Mouse (Mus musculus) midbrain, embryonic 11.5 days (tissue): ENCODE measurements around the gene Acot5. TPM values are rescaled to one million over a fixed set of nuclear protein-coding genes. Genes with fewer than 3 reads are reported as not detected.
A peak's percentile ranks its signal among the peaks of the same experiment; 100 is the strongest.
"Not testable (repeated sequence)": the region's sequence is repeated elsewhere in the genome, so short reads cannot be mapped to it uniquely, and the experiment has no call there.

ENCODE experiments used
- ATAC-seq: fragments of 200-750 bp; cut with Nextera tagmentation; 2 replicates; pipeline ENCODE4 v1.8.0; 2017; ENCODE audit warnings: moderate TSS enrichment, moderate library complexity; ENCODE audit not compliant: low FRiP score
- DNase-seq: peaks from one replicate; pipeline ENCODE4 v3.0.0; 2015; ENCODE audit warnings: low spot score; ENCODE audit errors: missing footprints
- H3K27ac ChIP-seq: fragments of 300-500 bp; sonication (generic); 2 replicates; pipeline ENCODE4 v1.5.1; 2014; ENCODE audit warnings: low read depth, low read length
- H3K27me3 ChIP-seq: fragments of 300-500 bp; sonication (generic); 2 replicates; pipeline ENCODE4 v1.6.1; 2014; ENCODE audit warnings: mild to moderate bottlenecking, low read length, moderate library complexity, mixed read lengths; ENCODE audit not compliant: control insufficient read depth, insufficient read depth
- H3K36me3 ChIP-seq: fragments of 300-500 bp; sonication (generic); 2 replicates; pipeline ENCODE4 v1.6.1; 2014; ENCODE audit warnings: mild to moderate bottlenecking, low read length, moderate library complexity, mixed read lengths; ENCODE audit not compliant: control insufficient read depth, insufficient read depth
- H3K4me1 ChIP-seq: fragments of 300-500 bp; sonication (generic); 2 replicates; pipeline ENCODE4 v1.6.1; 2014; ENCODE audit warnings: low read length; ENCODE audit not compliant: control insufficient read depth, insufficient read depth
- H3K4me2 ChIP-seq: fragments of 300-500 bp; sonication (generic); 2 replicates; pipeline ENCODE4 v1.6.1; 2014; ENCODE audit warnings: mild to moderate bottlenecking, moderate library complexity
- H3K4me3 ChIP-seq: fragments of 300-500 bp; sonication (generic); 2 replicates; pipeline ENCODE4 v1.5.1; 2014; ENCODE audit warnings: low read depth, low read length
- H3K9ac ChIP-seq: fragments of 300-500 bp; sonication (generic); 2 replicates; pipeline ENCODE4 v1.6.1; 2014; ENCODE audit warnings: low read length
- H3K9me3 ChIP-seq: fragments of 300-500 bp; sonication (generic); 2 replicates; pipeline ENCODE4 v1.6.1; 2016; ENCODE audit warnings: low read length; ENCODE audit not compliant: control insufficient read depth
- WGBS: fragments of 180-500 bp; shearing (Covaris S2); extraction: QIAGEN DNeasy Blood & Tissue Kit; methylation state at CpG from one replicate; pipeline ENCODE4 v1.1.7; 2014; 5-methylcytosine and 5-hydroxymethylcytosine counted together
- polyA plus RNA-seq: library from polyadenylated mRNA; unstranded; fragments of >200 nt; fragmentation: Nextera tagmentation; extraction: Ambion mirVana; gene quantifications from 2 replicates; pipeline ENCODE4 v1.2.1, GENCODE M21; 2014

Acot5 gene
- polyA plus RNA-seq, 1 experiment from 2014 or later = not detected

DNA sequence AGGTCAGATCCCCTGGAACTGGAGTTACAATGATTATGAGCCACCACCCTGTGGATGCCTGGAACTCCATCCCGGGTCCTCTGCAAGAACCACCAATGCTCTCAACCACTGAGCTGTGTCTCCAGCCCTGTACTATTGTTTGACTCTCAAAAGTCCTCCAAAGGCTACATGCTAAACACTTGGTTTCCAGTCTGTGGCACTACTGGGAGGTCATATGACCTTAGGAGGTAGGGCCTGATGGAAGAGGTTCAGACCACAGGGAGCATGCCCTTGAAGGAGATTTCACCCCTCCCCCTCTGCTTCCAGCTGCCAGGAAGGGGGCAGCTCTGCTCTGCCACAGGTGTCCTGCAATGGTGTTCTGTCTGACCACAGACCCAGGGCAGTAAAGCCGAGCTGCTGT lies 35.8 kb upstream of the Acot5 start:
- not testable (repeated sequence) for DNase-seq, ATAC-seq, H3K9me3 ChIP-seq, H3K9ac ChIP-seq, H3K27ac ChIP-seq, H3K4me2 ChIP-seq, H3K4me1 ChIP-seq, H3K27me3 ChIP-seq, H3K36me3 ChIP-seq, H3K4me3 ChIP-seq
- 78% methylated on average over 2 of the region's 2 CpGs for WGBS

DNA sequence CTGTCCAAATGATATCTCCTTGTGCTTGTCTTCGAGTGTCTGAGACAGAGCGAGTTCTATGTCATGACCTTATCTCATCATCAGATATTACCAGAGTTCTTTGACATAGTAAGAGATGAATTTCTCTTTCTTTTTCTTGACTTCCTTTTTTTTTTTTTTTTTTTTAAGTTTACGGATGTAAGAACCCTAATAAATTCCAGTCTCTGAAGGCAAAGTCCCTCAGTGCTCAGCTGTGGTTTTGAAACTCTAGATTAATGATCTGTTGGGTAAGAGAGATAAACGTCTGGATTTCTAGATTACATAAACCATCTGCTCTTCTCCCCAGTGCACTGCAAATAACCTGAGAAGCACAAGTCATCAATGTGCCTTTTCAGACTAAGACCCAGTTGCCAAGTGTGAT lies 35.0 kb upstream of the Acot5 start:
- Histone ChIP-seq H3K9ac (no peak overlapping the region), H3K9me3 (no peaks in the 10 kb centered on the region), H3K36me3 (no peaks in the 10 kb centered on the region), H3K27me3 (no peaks in the 10 kb centered on the region), H3K4me3 (no peak overlapping the region), H3K4me2 (no peak overlapping the region), H3K27ac (no peak overlapping the region), H3K4me1 (no peaks in the 10 kb centered on the region)
- WGBS = 86% methylated on average over 4 of the region's 4 CpGs
- no peak for DNase-seq
- ATAC-seq = no peak

DNA sequence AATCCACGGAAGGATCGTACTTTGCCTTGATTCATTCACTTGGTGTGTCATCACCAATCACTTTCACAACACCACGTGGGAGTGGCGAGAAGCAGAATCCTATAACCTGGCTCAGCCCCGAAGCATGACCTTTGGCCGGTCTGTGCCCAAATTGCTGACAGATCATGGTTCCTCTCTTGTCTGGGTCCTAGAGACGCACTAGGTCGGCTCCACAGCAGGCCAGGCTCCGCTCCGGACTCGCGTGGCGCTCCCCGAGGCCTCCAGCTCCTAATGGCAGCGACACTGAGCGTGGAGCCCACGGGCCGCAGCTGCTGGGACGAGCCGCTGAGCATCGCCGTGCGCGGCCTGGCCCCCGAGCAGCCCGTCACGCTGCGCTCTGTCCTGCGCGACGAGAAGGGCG lies 30.9 kb upstream of the Acot5 start, which contains the start of gene Acot4:
Acot4 (plus strand) TSS at position 139 of the 400 bp plus-strand sequence.
- Histone ChIP-seq H3K4me3 (peak within 1 kb of the TSS; percentile 35), H3K4me2 (peak within 1 kb of the TSS; percentile 51), H3K9ac (peak within 1 kb of the TSS; percentile 45)
- not testable (repeated sequence) for H3K27ac ChIP-seq, ATAC-seq, H3K4me1 ChIP-seq, H3K36me3 ChIP-seq, H3K9me3 ChIP-seq, H3K27me3 ChIP-seq
- WGBS = 13% methylated on average over 27 of the region's 32 CpGs
- peak; percentile 88 for DNase-seq

DNA sequence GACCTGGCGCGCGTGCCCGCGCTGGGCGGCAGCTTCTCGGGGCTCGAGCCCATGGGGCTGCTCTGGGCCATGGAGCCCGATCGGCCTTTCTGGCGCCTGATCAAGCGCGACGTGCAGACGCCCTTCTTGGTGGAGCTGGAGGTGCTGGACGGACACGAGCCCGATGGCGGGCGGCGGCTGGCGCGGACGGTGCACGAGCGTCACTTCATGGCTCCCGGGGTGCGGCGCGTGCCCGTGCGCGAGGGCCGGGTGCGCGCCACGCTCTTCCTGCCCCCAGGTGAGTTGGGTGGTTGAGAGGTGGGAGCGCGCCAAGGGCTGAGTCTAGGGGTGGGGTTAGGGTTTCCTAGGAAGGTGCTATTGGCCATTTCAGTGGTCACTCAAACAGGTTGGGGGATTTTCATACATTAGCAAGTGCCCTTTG lies 30.4 kb upstream of the Acot5 start, which contains the start of gene Gm49366:
Gm49366 (plus strand) TSS at position 245 of the 421 bp plus-strand sequence.
- 2% methylated on average over 34 of the region's 39 CpGs for WGBS
- not testable (repeated sequence) for ATAC-seq, H3K9me3 ChIP-seq, H3K36me3 ChIP-seq, H3K27ac ChIP-seq, H3K27me3 ChIP-seq, H3K4me1 ChIP-seq
- peak; percentile 87 for DNase-seq
- Histone ChIP-seq H3K4me2 (peak within 1 kb of the TSS; percentile 51), H3K9ac (peak within 1 kb of the TSS; percentile 45), H3K4me3 (peak within 1 kb of the TSS; percentile 35)

DNA sequence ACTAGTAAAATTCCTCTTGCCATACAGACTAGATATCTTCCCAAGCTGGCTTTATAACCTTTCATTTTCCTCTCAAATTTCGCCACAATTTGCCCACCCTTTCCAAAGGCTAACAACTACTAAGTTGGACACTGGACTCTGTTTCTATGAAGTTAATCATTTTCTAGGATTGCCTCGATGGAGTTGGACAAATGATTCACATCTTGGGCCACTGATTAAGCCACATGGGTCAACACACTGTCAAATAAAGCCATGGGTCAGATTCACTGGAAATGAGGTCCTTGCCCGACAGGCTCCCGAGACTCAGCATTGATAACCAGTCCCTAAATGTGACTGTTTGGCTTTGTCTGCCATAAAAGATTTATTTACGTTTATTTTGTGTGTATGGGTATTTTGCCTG lies 26.9 kb upstream of the Acot5 start:
- no peaks in the 10 kb centered on the region for H3K36me3 ChIP-seq
- 85% methylated on average over 5 of the region's 5 CpGs for WGBS
- no peak overlapping the region for H3K27ac ChIP-seq
- DNase-seq (no peak), ATAC-seq (no peak)
- H3K4me3 ChIP-seq = no peak overlapping the region
- no peak overlapping the region for H3K4me2 ChIP-seq
- H3K27me3 ChIP-seq = no peaks in the 10 kb centered on the region
- H3K9ac ChIP-seq = no peak overlapping the region
- H3K4me1 ChIP-seq = no peaks in the 10 kb centered on the region
- peaks cover 5% of the 10 kb centered on the region; the same call in 1 of the 2 replicates for H3K9me3 ChIP-seq

DNA sequence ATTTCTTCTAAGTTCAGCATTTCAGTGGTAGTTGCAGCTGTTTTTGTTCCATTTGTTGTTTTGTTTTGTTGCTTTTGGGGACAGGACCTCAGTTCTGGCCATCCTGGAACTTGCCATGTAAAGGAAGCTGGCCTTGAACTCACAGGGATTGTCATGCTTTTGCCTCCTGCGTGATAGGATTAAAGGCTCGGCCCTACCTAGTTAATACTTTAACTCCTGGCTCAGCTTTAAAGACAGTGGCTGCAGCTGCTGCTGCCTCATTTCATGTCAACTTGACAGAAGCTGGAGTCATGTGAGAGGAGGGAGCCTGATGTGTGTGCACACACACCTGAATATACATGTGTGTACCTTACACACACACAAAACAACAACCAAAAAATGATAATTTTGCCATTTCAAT lies 25.1 kb upstream of the Acot5 start:
- H3K4me1 ChIP-seq = no peaks in the 10 kb centered on the region
- DNase-seq (no peak), ATAC-seq (no peak)
- no peak overlapping the region for H3K4me2 ChIP-seq
- no peak overlapping the region for H3K4me3 ChIP-seq
- H3K27me3 ChIP-seq = no peaks in the 10 kb centered on the region
- H3K36me3 ChIP-seq = no peaks in the 10 kb centered on the region
- no peak overlapping the region for H3K27ac ChIP-seq
- H3K9ac ChIP-seq = no peak overlapping the region
- H3K9me3 ChIP-seq = peaks cover 8% of the 10 kb centered on the region; the same call in 1 of the 2 replicates
- WGBS = 61% methylated on average over 2 of the region's 2 CpGs

DNA sequence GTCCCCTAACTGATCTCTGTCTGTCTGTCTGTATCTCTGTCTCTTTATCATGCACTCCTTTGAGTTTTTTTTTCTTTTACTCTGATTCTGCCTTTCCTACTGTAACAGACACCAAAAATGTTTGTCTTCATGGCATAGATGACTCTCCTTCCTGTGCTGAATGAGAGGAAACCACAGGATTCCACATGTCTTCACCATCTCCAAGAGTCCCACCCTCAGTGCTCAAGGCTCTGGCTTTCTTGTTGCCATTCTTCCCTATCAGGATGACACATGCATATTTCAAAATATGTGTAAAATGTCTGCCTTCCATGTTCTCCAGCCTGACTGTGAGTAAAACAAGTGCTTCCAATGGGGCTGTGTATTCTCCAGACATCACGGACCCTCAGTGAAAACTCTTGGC lies 22.2 kb upstream of the Acot5 start:
- H3K9ac ChIP-seq = no peak overlapping the region
- ATAC-seq = no peak
- peaks cover 3% of the 10 kb centered on the region; the same call in 1 of the 2 replicates for H3K9me3 ChIP-seq
- H3K27me3 ChIP-seq = no peaks in the 10 kb centered on the region
- 91% methylated on average over 1 of the region's 1 CpGs for WGBS
- no peak overlapping the region for H3K4me2 ChIP-seq
- H3K4me1 ChIP-seq = no peaks in the 10 kb centered on the region
- no peak for DNase-seq
- no peaks in the 10 kb centered on the region for H3K36me3 ChIP-seq
- H3K27ac ChIP-seq = no peak overlapping the region
- no peak overlapping the region for H3K4me3 ChIP-seq

DNA sequence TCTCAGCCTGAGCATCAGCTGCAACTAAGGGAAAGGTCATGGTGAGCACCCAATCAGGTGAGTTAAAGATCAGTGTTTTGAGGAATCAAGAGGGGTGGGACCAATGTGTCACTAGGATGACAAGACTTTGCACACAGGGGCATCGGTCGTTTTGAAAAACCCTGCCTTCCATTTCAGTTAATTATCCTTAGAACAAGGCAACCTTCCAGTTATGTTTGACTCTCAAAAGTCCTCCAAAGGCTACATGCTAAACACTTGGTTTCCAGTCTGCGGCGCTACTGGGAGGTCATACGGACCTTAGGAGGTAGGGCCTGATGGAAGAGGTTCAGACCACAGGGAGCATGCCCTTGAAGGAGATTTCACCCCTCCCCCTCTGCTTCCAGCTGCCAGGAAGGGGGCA lies 18.4 kb upstream of the Acot5 start:
- not testable (repeated sequence) for H3K36me3 ChIP-seq, H3K4me1 ChIP-seq, ATAC-seq, H3K9ac ChIP-seq, H3K27ac ChIP-seq, DNase-seq, H3K4me3 ChIP-seq, H3K9me3 ChIP-seq, H3K4me2 ChIP-seq
- H3K27me3 ChIP-seq = peaks cover 15% of the 10 kb centered on the region
- WGBS = 91% methylated on average over 5 of the region's 5 CpGs

DNA sequence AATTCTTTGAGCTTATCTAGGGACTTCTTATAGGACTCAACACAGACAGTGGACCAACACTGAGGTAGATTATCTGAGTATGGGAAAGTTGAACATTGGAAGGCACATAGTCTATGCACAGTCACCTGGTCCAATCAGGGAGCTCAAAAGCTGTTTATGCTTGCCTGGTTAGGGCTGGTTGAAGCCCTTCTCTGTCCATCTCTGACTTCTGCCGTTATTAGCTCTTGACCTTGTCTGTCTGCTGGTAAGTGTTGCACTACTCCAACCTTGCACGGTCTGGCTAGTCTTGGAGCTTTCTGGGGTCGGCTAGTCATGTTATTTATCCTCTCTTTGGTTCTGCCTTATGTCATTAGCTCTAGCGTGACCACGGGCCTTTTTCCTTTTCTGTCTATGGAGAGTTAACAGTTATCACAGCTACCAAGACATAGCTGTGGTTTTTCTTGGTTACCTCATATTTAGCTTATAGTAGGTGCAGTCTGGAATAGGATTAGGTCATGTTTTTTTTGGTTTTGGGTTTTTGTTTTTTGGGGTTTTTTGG lies 17.1 kb upstream of the Acot5 start, which contains the start of gene Acot3:
Acot3 (plus strand) TSS at position 208 of the 538 bp plus-strand sequence.
- Histone ChIP-seq H3K27ac (no peak within 1 kb of the TSS), H3K9me3 (peaks cover 3% of the 10 kb centered on the region; the same call in 1 of the 2 replicates), H3K36me3 (no peaks in the 10 kb centered on the region), H3K9ac (no peak within 1 kb of the TSS), H3K4me2 (no peak within 1 kb of the TSS), H3K27me3 (peaks cover 15% of the 10 kb centered on the region), H3K4me1 (no peaks in the 10 kb centered on the region), H3K4me3 (no peak within 1 kb of the TSS)
- 82% methylated on average over 5 of the region's 5 CpGs for whole genome bisulfite sequencing
- no peak for DNase-seq
- no peak for ATAC-seq
